Mouse (Mus musculus) ES-Bruce4 (cell line): ENCODE results near the gene Nfe2.

Experiments used
- CTCF ChIP-seq: IDR thresholded peaks from one replicate; pipeline ENCODE4 v1.8.1; 2011; ENCODE audit warnings: low read depth, low read length
- POLR2A ChIP-seq: IDR thresholded peaks from one replicate; pipeline ENCODE4 v1.8.1; 2011; ENCODE audit warnings: low read length; ENCODE audit not compliant: insufficient read depth

DNA sequence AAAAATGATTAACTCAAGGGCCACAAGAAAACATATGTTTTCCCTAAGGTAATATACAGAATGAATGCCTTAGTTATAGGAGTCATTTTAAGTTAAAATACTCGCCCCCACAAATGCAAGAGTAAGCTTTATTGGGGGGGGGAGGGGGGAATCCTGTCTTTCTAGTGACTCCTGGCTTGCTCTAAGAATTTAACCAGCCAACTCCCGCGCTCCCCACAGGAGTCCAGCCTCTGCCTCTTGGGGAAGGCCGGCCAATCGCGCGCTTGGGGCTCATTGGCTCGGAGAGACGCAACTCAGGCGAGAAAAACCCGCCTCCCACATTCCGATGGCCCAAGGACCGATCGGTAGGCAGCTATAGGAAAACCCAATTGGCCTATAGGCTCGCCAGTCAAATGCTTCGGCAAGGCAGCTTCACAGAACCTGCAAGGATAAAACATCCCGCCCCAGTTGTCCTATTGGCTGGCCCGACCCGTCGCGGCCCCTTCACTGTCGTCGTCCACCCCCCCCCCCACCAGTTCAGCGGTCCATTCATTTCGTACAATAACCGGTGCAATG is 19.0 kb downstream of the Nfe2 start:
- TF ChIP-seq CTCF (no peak), POLR2A (no peak)
